Mouse (Mus musculus): ENCODE measurements around the gene Gpr84. TPM values are rescaled to one million over a fixed set of nuclear protein-coding genes. Genes with fewer than 3 reads are reported as not detected.

Gpr84 gene
- polyA plus RNA-seq, 1 experiment from 2014 or later = 0.53 TPM

DNA sequence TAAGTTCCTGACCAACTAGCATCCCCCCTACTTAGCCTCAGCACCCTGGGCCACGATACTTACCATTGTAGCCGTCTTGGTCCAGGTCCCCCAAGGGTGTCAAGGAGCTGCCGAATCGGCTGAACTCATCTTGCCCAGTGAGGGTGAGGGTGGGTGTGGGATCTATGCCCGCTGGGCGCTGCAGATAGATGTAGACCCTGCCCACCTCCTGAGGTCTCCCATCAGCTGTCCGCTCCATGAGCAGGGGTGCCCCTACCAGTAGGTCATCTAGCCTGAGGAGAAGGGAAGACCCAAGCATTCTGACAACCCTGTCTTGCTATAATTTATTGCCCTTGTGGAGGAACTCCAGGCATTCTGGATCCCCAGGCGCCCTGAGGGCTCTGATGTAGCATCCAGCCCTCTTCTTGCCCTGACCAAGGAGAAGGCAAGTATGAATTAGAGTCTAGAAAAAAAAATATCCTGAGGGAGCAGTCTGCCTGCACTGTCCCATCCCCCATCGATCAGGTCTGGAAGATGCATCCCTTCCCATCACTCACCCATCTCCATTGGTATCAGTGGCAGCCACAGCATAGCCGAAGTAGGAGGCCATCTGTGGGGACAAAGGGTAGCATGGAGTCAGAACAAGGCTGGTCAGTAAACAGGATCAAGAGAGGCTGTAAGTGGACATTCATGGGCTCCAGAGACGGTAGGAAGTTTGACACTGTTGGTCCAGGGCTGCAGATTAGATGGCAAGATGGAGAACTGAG, 43.3 kb upstream of the Gpr84 start:
- Histone ChIP-seq H3K27me3 (ENCODE audit: control insufficient read depth, insufficient read depth, low read length) (no peaks in the 10 kb centered on the region), H3K27ac (ENCODE audit: low read depth, low read length) (no peak overlapping the region), H3K4me3 (ENCODE audit: low read depth, low read length) (no peak overlapping the region), H3K36me3 (ENCODE audit: control insufficient read depth, insufficient read depth, low read length) (peaks cover 51% of the 10 kb centered on the region), H3K4me2 (no peak overlapping the region), H3K9ac (ENCODE audit: low read depth, low read length) (no peak overlapping the region), H3K4me1 (ENCODE audit: control insufficient read depth, insufficient read depth, low read length) (peaks cover 35% of the 10 kb centered on the region), H3K9me3 (replicated peaks; ENCODE audit: control insufficient read depth, low read length) (no peaks in the 10 kb centered on the region)
- no peak for ATAC-seq (replicated peaks; ENCODE audit: insufficient number of reproducible peaks, low FRiP score, low TSS enrichment)
- 83% methylated on average over 11 of the region's 11 CpGs for WGBS (ENCODE audit: insufficient replicate concordance)

- Histone ChIP-seq H3K27me3 (ENCODE audit: control insufficient read depth, insufficient read depth, low read length) (no peaks in the 10 kb centered on the region), H3K9ac (ENCODE audit: low read depth, low read length) (no peak overlapping the region), H3K4me3 (ENCODE audit: low read depth, low read length) (no peak overlapping the region), H3K9me3 (replicated peaks; ENCODE audit: control insufficient read depth, low read length) (no peaks in the 10 kb centered on the region), H3K4me2 (no peak overlapping the region), H3K27ac (ENCODE audit: low read depth, low read length) (no peak overlapping the region), H3K4me1 (ENCODE audit: control insufficient read depth, insufficient read depth, low read length) (peaks cover 27% of the 10 kb centered on the region), H3K36me3 (ENCODE audit: control insufficient read depth, insufficient read depth, low read length) (peaks cover 54% of the 10 kb centered on the region)
- WGBS (ENCODE audit: insufficient replicate concordance) = 51% methylated on average over 4 of the region's 4 CpGs
- no peak for ATAC-seq (replicated peaks; ENCODE audit: insufficient number of reproducible peaks, low FRiP score, low TSS enrichment)
Observed at GRCm38 (mm10) chr15:103352856-103353255, 42.4 kb upstream of the Gpr84 start.

DNA sequence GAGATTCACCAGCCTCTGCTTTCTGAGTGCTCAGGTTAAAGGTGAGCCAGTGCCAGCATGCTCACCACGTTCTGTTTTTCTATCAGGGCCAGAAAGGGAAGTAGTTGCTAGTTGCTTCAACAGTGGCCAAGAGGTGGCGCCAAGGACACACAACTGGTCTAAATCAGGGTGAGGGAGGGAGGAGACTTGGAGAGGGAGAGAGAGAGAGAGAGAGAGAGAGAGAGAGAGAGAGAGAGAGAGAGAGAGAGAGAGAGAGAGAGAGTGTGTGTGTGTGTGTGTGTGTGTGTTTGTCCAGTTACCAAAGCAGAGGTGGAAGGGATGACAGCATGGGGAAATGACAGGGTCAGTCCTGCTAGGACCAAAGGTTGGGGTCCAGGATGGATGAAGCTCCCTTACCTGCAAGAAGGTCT, 36.9 kb upstream of the Gpr84 start:
- ATAC-seq (replicated peaks; ENCODE audit: insufficient number of reproducible peaks, low FRiP score, low TSS enrichment) = no peak
- Histone ChIP-seq H3K9ac (ENCODE audit: low read depth, low read length) (no peak overlapping the region), H3K27me3 (ENCODE audit: control insufficient read depth, insufficient read depth, low read length) (no peaks in the 10 kb centered on the region), H3K4me2 (no peak overlapping the region), H3K4me3 (ENCODE audit: low read depth, low read length) (no peak overlapping the region), H3K36me3 (ENCODE audit: control insufficient read depth, insufficient read depth, low read length) (peaks cover 59% of the 10 kb centered on the region), H3K27ac (ENCODE audit: low read depth, low read length) (no peak overlapping the region), H3K9me3 (replicated peaks; ENCODE audit: control insufficient read depth, low read length) (no peaks in the 10 kb centered on the region), H3K4me1 (ENCODE audit: control insufficient read depth, insufficient read depth, low read length) (no peaks in the 10 kb centered on the region)
- 21% methylated on average over 2 of the region's 2 CpGs for WGBS (ENCODE audit: insufficient replicate concordance)

DNA sequence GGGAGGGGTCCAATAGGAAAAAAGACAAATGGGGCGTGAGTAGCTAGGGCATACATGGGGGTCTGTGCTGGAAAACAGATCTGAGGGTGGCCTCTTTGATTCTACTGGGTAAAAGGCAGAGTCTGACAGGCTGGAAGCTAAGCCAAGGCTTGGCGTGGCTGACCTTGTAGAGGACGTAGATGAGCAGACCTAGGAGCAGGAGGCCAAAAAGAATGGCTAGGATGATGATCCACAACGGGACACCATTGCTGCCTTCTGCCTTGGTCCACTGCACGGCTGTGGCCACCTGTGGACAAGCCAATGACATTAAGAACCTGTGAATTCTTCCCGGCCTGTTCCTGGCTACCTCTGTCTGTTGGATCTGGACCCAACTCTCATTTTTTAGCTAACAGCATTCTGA, 35.4 kb upstream of the Gpr84 start:
- no peak overlapping the region for H3K4me3 ChIP-seq (ENCODE audit: low read depth, low read length)
- H3K4me1 ChIP-seq (ENCODE audit: control insufficient read depth, insufficient read depth, low read length) = no peaks in the 10 kb centered on the region
- H3K9ac ChIP-seq (ENCODE audit: low read depth, low read length) = no peak overlapping the region
- no peak overlapping the region for H3K27ac ChIP-seq (ENCODE audit: low read depth, low read length)
- peaks cover 46% of the 10 kb centered on the region for H3K36me3 ChIP-seq (ENCODE audit: control insufficient read depth, insufficient read depth, low read length)
- no peaks in the 10 kb centered on the region for H3K9me3 ChIP-seq (replicated peaks; ENCODE audit: control insufficient read depth, low read length)
- no peak overlapping the region for H3K4me2 ChIP-seq
- WGBS (ENCODE audit: insufficient replicate concordance) = 76% methylated on average over 6 of the region's 6 CpGs
- no peak for ATAC-seq (replicated peaks; ENCODE audit: insufficient number of reproducible peaks, low FRiP score, low TSS enrichment)
- peaks cover 13% of the 10 kb centered on the region for H3K27me3 ChIP-seq (ENCODE audit: control insufficient read depth, insufficient read depth, low read length)

DNA sequence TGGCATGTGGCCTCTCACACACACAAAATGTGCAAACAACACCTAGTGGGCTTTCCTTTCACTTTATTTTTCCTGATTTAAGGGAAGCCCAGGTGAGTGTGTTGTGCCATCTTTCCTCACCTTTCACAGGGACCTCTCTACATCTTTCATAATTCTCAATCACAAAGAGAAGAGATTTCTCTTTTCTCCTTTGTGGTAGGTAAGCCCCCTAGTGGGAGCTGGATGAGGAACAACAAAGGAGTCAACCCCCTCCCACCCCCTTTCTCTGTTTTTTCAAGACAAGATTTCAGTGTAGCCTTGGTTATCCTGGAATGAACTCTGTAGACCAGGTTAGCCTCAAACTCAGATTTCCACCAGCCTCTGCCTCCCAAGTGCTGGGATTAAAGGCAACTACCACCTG, 33.1 kb upstream of the Gpr84 start:
- ATAC-seq (replicated peaks; ENCODE audit: insufficient number of reproducible peaks, low FRiP score, low TSS enrichment) = no peak
- Histone ChIP-seq H3K4me3 (ENCODE audit: low read depth, low read length) (no peak overlapping the region), H3K4me1 (ENCODE audit: control insufficient read depth, insufficient read depth, low read length) (peaks cover 14% of the 10 kb centered on the region), H3K36me3 (ENCODE audit: control insufficient read depth, insufficient read depth, low read length) (peaks cover 24% of the 10 kb centered on the region), H3K9ac (ENCODE audit: low read depth, low read length) (no peak overlapping the region), H3K27ac (ENCODE audit: low read depth, low read length) (no peak overlapping the region), H3K9me3 (replicated peaks; ENCODE audit: control insufficient read depth, low read length) (no peaks in the 10 kb centered on the region), H3K4me2 (no peak overlapping the region), H3K27me3 (ENCODE audit: control insufficient read depth, insufficient read depth, low read length) (peaks cover 31% of the 10 kb centered on the region)

GRCm38 (mm10) chr15:103343008-103343407, 32.6 kb upstream of the Gpr84 start:
- 63% methylated on average over 3 of the region's 3 CpGs for WGBS (ENCODE audit: insufficient replicate concordance)
- Histone ChIP-seq H3K9ac (ENCODE audit: low read depth, low read length) (no peak overlapping the region), H3K27me3 (ENCODE audit: control insufficient read depth, insufficient read depth, low read length) (peaks cover 37% of the 10 kb centered on the region), H3K4me1 (ENCODE audit: control insufficient read depth, insufficient read depth, low read length) (peaks cover 14% of the 10 kb centered on the region), H3K9me3 (replicated peaks; ENCODE audit: control insufficient read depth, low read length) (no peaks in the 10 kb centered on the region), H3K36me3 (ENCODE audit: control insufficient read depth, insufficient read depth, low read length) (peaks cover 23% of the 10 kb centered on the region), H3K4me3 (ENCODE audit: low read depth, low read length) (no peak overlapping the region), H3K4me2 (no peak overlapping the region), H3K27ac (ENCODE audit: low read depth, low read length) (no peak overlapping the region)
- ATAC-seq (replicated peaks; ENCODE audit: insufficient number of reproducible peaks, low FRiP score, low TSS enrichment) = no peak

- Histone ChIP-seq H3K27me3 (ENCODE audit: control insufficient read depth, insufficient read depth, low read length) (peaks cover 41% of the 10 kb centered on the region), H3K4me3 (ENCODE audit: low read depth, low read length) (no peak overlapping the region), H3K9me3 (replicated peaks; ENCODE audit: control insufficient read depth, low read length) (no peaks in the 10 kb centered on the region), H3K36me3 (ENCODE audit: control insufficient read depth, insufficient read depth, low read length) (peaks cover 20% of the 10 kb centered on the region), H3K27ac (ENCODE audit: low read depth, low read length) (no peak overlapping the region), H3K4me1 (ENCODE audit: control insufficient read depth, insufficient read depth, low read length) (peaks cover 14% of the 10 kb centered on the region), H3K9ac (ENCODE audit: low read depth, low read length) (no peak overlapping the region), H3K4me2 (no peak overlapping the region)
- no peak for ATAC-seq (replicated peaks; ENCODE audit: insufficient number of reproducible peaks, low FRiP score, low TSS enrichment)
- WGBS (ENCODE audit: insufficient replicate concordance) = 20% methylated on average over 4 of the region's 4 CpGs
Observed at GRCm38 (mm10) chr15:103342415-103342814, 32.0 kb upstream of the Gpr84 start.

DNA sequence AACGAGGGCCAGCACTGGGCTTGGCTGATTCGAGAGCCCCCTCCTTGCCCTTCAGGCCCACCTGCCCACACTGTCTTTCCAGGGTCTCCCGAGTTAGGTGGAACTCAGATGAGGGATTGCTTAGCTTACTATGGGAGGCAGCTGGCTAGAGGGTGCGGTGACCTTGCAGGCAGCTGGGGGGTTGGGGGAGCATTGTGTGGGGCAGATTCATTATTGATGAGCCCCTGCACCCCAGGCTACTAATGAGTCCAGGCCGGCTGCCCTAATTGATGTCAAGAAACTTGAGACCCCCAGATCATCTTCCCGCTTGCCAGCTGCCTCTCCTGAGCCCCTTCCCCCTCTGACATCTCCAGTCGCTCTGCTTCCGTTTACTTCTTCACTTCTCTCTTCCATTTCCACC, 31.1 kb upstream of the Gpr84 start:
- no peak overlapping the region for H3K4me3 ChIP-seq (ENCODE audit: low read depth, low read length)
- no peak overlapping the region for H3K9ac ChIP-seq (ENCODE audit: low read depth, low read length)
- peaks cover 14% of the 10 kb centered on the region for H3K4me1 ChIP-seq (ENCODE audit: control insufficient read depth, insufficient read depth, low read length)
- 41% methylated on average over 8 of the region's 8 CpGs for WGBS (ENCODE audit: insufficient replicate concordance)
- peaks cover 20% of the 10 kb centered on the region for H3K36me3 ChIP-seq (ENCODE audit: control insufficient read depth, insufficient read depth, low read length)
- no peak overlapping the region for H3K27ac ChIP-seq (ENCODE audit: low read depth, low read length)
- no peak for ATAC-seq (replicated peaks; ENCODE audit: insufficient number of reproducible peaks, low FRiP score, low TSS enrichment)
- H3K4me2 ChIP-seq = no peak overlapping the region
- peaks cover 41% of the 10 kb centered on the region for H3K27me3 ChIP-seq (ENCODE audit: control insufficient read depth, insufficient read depth, low read length)
- no peaks in the 10 kb centered on the region for H3K9me3 ChIP-seq (replicated peaks; ENCODE audit: control insufficient read depth, low read length)

DNA sequence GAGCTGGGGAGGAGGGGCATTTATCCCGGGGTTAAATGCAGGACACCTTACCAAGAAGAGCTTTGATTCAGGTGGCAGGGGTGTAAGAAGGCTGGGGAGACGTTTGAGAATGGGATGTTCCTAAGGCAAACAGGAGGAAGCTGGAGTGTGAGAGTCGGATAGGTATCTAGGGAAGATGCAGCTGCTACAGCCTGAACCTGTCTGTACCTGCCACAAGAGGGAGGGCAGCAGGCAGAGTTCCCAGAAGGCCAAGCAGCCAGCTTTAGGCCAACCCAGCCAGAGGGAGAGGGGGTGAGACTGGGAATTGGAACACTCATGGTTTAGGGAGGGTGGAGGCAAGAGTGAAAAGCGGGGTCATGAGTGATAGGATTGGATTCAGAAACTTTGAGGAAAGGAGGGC, 30.4 kb upstream of the Gpr84 start:
- ATAC-seq (replicated peaks; ENCODE audit: insufficient number of reproducible peaks, low FRiP score, low TSS enrichment) = no peak
- 21% methylated on average over 4 of the region's 4 CpGs for WGBS (ENCODE audit: insufficient replicate concordance)
- H3K9me3 ChIP-seq (replicated peaks; ENCODE audit: control insufficient read depth, low read length) = no peaks in the 10 kb centered on the region
- peaks cover 12% of the 10 kb centered on the region for H3K36me3 ChIP-seq (ENCODE audit: control insufficient read depth, insufficient read depth, low read length)
- H3K4me3 ChIP-seq (ENCODE audit: low read depth, low read length) = no peak overlapping the region
- no peak overlapping the region for H3K27ac ChIP-seq (ENCODE audit: low read depth, low read length)
- H3K4me1 ChIP-seq (ENCODE audit: control insufficient read depth, insufficient read depth, low read length) = peaks cover 14% of the 10 kb centered on the region
- peaks cover 41% of the 10 kb centered on the region for H3K27me3 ChIP-seq (ENCODE audit: control insufficient read depth, insufficient read depth, low read length)
- no peak overlapping the region for H3K9ac ChIP-seq (ENCODE audit: low read depth, low read length)
- peak overlapping the region; percentile 94 for H3K4me2 ChIP-seq
